Mouse (Mus musculus) neural tube, embryonic 12.5 days (tissue): Measurements from ENCODE around the gene Gpr142. TPM values are rescaled to one million over a fixed set of nuclear protein-coding genes. Genes with fewer than 3 reads are reported as not detected.
A peak's percentile ranks its signal among the peaks of the same experiment; 100 is the strongest.

Experiments used
- ATAC-seq: fragments of 200-750 bp; cut with Nextera tagmentation; 2 replicates; pipeline ENCODE4 v1.8.0; 2017; ENCODE audit warnings: low read depth, mild to moderate bottlenecking, moderate TSS enrichment, moderate library complexity; ENCODE audit not compliant: low FRiP score
- H3K27ac ChIP-seq: fragments of 300-500 bp; sonication (generic); 2 replicates; pipeline ENCODE4 v1.5.1; 2016
- H3K27me3 ChIP-seq: fragments of 300-500 bp; sonication (generic); replicated peaks from 2 replicates; pipeline ENCODE4 v1.6.1; 2016; ENCODE audit warnings: mild to moderate bottlenecking
- H3K36me3 ChIP-seq: fragments of 300-500 bp; sonication (generic); 2 replicates; pipeline ENCODE4 v1.6.1; 2016; ENCODE audit warnings: mild to moderate bottlenecking
- H3K4me1 ChIP-seq: fragments of 300-500 bp; sonication (generic); 2 replicates; pipeline ENCODE4 v1.6.1; 2016
- H3K4me2 ChIP-seq: fragments of 300-500 bp; sonication (generic); replicated peaks from 2 replicates; pipeline ENCODE4 v1.6.1; 2016; ENCODE audit warnings: mild to moderate bottlenecking
- H3K4me3 ChIP-seq: fragments of 300-500 bp; sonication (generic); 2 replicates; pipeline ENCODE4 v1.5.1; 2016
- H3K9ac ChIP-seq: fragments of 300-500 bp; sonication (generic); 2 replicates; pipeline ENCODE4 v1.6.1; 2016; ENCODE audit warnings: mild to moderate bottlenecking
- H3K9me3 ChIP-seq: fragments of 300-500 bp; sonication (generic); 2 replicates; pipeline ENCODE4 v1.6.1; 2016; ENCODE audit warnings: mild to moderate bottlenecking
- WGBS: fragments of 180-500 bp; shearing (Covaris S2); methylation state at CpG from one replicate; pipeline ENCODE4 v1.1.7; 2016; 5-methylcytosine and 5-hydroxymethylcytosine counted together
- polyA plus RNA-seq: library from polyadenylated mRNA; unstranded; fragments of >200 nt; fragmentation: Nextera tagmentation; extraction: Ambion mirVana; gene quantifications from 2 replicates; pipeline ENCODE4 v1.2.1, GENCODE M21; 2016

Gpr142 gene
- polyA plus RNA-seq, 1 experiment from 2014 or later = not detected

DNA sequence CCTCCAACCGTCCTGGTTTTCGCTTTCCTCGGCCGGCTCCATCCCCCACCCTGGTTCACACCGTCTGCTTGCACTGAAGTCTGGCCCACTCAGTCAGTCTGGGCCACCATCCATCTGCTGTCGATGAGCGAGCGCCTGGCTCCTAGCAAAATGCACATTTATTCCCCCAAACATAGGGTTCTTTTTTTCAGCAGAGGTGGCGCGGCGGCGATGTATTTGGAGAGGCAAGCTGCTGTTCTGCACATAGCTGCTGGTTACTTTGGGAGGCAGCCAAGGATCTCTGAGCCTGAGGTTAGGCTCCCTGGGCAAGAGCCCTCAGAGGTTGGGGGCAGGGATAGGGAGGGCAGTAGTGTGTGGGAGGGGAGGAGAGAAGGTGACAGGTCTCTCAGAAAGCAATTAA is 24.0 kb downstream of the Gpr142 start:
- Histone ChIP-seq H3K9me3 (no peaks in the 10 kb centered on the region), H3K36me3 (no peaks in the 10 kb centered on the region), H3K4me1 (peaks cover 23% of the 10 kb centered on the region), H3K9ac (no peak overlapping the region), H3K4me2 (peak overlapping the region; percentile 37; the same call in 1 of the 2 replicates), H3K4me3 (no peak overlapping the region), H3K27me3 (no peaks in the 10 kb centered on the region), H3K27ac (no peak overlapping the region)
- 55% methylated on average over 12 of the region's 12 CpGs for WGBS
- ATAC-seq = 0 out of 2 replicates have a peak, but pooled peaks have one; percentile 53

DNA sequence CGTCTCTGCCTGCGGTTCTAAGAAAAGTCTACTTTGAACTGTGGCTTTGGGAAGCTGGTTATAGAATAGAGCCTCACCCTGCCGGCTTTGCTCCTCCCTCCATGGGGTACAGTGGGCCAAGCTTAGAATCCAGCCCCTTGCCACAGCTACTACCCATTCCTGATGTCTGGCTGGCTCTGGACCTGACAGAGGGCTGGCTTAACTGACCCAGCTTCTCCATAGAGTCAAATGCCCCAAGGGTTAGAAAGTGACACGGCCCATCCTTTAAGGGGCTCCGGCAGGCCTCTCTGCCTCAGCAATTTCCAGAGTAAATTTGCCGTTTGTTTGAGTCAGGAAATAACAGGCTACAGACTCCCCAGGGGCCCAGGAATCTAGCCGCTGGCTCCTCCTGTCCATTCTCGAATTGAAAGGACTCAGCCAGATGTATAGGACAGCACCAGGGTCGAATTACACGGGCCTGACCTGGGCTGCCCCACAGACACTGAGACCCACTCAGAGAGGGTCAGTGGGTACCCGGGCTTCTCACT is 24.5 kb downstream of the Gpr142 start:
- 0 out of 2 replicates have a peak overlapping the region, but pooled peaks have one; percentile 18 for H3K9ac ChIP-seq
- H3K4me2 ChIP-seq = peak overlapping the region; percentile 37
- no peak overlapping the region for H3K27ac ChIP-seq
- 0 out of 2 replicates have a peak, but pooled peaks have one; percentile 17 for ATAC-seq
- H3K36me3 ChIP-seq = no peaks in the 10 kb centered on the region
- 3% methylated on average over 11 of the region's 11 CpGs for WGBS
- no peaks in the 10 kb centered on the region for H3K27me3 ChIP-seq
- H3K4me3 ChIP-seq = no peak overlapping the region
- H3K9me3 ChIP-seq = no peaks in the 10 kb centered on the region
- peaks cover 23% of the 10 kb centered on the region for H3K4me1 ChIP-seq

DNA sequence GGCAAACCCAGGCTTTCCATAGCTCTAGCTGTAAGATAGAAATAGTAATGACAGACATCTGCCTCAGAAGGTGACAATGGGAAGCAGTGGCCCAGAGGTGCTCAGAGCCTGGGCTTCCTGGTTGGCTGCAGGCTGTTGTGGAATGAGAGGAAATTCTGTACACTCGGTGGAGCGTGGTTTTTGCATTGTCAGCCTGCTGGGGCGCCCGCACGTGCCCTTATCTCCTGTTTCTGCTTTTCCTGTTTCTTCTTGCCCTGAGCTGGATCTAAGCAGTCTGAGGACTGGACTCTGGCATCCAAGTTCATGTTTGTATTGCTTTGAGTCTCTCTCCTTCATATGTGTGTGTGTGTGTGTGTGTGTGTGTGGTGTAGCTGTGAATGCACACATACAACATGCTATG is 28.0 kb downstream of the Gpr142 start:
- Histone ChIP-seq H3K27me3 (no peaks in the 10 kb centered on the region), H3K9ac (no peak overlapping the region), H3K9me3 (no peaks in the 10 kb centered on the region), H3K4me2 (no peak overlapping the region), H3K4me3 (no peak overlapping the region), H3K4me1 (peaks cover 31% of the 10 kb centered on the region), H3K27ac (no peak overlapping the region), H3K36me3 (no peaks in the 10 kb centered on the region)
- ATAC-seq = no peak
- 78% methylated on average over 5 of the region's 5 CpGs for WGBS

DNA sequence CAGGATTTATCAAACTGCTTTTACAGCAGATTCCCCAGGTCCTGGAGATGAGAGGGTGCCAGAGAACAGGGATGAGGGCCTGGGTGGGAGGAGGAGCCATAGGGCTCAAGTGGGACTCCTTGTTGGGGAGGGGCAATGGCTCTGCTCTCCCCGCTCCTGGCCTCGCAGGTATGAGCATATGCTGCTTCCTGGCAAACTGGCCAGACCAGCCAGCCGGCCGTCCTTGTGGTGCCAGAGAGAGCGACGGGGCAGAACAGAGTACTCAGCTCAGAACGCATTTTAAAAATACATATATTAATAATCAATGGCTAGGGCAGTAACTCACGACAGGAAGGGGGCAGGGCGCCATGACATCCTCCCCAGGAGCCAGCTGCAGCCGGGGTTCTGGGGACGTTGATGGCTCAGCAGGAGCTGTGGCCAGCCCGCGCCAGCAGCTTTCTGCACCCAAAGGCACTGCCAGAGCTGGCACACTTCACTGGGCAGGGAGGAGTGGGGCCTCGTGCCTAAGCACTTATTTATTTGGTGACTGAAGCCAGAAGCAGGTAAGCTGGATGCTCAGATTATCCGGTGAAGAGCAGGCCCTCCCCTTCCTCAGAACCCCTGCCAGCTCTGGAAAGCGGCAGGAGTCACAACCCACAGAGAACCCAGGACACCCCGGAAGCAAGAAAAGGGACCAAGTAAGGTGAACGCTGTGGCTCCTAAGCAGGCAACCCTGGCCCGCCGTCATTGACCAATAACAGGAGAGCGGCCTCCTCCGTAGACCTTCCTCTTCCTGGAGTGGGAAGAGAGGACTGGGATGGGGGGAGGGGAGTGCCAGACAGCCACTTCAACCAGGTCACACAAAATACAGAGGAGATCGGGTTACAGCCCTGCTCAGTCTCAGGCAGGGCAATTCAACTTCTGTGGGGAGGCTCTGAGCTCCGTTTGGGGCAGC is 31.0 kb downstream of the Gpr142 start:
- Histone ChIP-seq H3K9ac (peak overlapping the region; percentile 38; the same call in 1 of the 2 replicates), H3K27ac (no peak overlapping the region), H3K9me3 (no peaks in the 10 kb centered on the region)

DNA sequence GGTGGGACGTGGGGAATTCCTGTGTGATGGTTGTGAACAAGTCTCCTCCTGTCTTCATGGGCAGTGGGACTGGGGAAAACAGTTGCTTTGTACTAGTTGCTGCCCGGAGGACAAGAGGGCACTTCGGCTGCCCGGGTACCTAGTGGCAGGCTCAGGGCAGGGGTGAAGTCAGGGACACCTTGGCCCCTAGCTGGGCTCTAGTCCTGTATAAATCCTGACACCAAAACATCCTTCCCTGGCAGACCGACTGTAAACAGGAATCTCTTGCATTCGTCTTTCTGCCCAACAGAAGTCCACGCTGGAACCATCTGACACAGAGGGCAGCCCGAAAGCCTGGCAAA is 31.7 kb downstream of the Gpr142 start:
- ATAC-seq = no peak
- Histone ChIP-seq H3K36me3 (no peaks in the 10 kb centered on the region), H3K27me3 (no peaks in the 10 kb centered on the region), H3K4me1 (peaks cover 15% of the 10 kb centered on the region), H3K9me3 (no peaks in the 10 kb centered on the region), H3K27ac (no peak overlapping the region), H3K4me2 (peak overlapping the region; percentile 60), H3K4me3 (no peak overlapping the region), H3K9ac (peak overlapping the region; percentile 38; the same call in 1 of the 2 replicates)
- WGBS = 12% methylated on average over 8 of the region's 8 CpGs

More for the DNA sequence above, 31.0 kb downstream of the Gpr142 start:
- 0 out of 2 replicates have a peak, but pooled peaks have one; percentile 48 for ATAC-seq
- peak overlapping the region; percentile 18 for H3K4me3 ChIP-seq
- H3K4me2 ChIP-seq = peak overlapping the region; percentile 60
- H3K4me1 ChIP-seq = peaks cover 15% of the 10 kb centered on the region
- H3K27me3 ChIP-seq = no peaks in the 10 kb centered on the region
- no peaks in the 10 kb centered on the region for H3K36me3 ChIP-seq
- 8% methylated on average over 24 of the region's 24 CpGs for WGBS

DNA sequence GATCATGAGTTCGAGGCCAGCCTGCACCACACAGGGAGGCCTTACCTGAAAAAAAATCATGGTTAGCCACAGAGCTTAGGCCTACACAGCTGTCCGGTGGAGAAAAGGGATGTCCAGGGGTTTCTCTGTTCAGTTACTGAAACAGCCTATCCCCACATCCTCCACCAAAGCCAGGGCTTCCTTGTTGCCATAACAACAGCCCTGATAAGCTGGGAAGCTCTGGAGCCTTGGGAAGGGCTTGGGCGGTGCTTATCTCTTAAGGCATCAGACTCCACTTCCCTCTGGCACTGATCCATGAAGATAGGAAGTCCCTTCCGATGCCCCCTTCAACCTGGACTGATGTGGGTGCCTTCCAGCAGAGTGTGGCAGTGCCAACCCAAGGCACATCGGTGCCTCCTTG is 34.4 kb downstream of the Gpr142 start:
- no peaks in the 10 kb centered on the region for H3K27me3 ChIP-seq
- 77% methylated on average over 5 of the region's 5 CpGs for WGBS

DNA sequence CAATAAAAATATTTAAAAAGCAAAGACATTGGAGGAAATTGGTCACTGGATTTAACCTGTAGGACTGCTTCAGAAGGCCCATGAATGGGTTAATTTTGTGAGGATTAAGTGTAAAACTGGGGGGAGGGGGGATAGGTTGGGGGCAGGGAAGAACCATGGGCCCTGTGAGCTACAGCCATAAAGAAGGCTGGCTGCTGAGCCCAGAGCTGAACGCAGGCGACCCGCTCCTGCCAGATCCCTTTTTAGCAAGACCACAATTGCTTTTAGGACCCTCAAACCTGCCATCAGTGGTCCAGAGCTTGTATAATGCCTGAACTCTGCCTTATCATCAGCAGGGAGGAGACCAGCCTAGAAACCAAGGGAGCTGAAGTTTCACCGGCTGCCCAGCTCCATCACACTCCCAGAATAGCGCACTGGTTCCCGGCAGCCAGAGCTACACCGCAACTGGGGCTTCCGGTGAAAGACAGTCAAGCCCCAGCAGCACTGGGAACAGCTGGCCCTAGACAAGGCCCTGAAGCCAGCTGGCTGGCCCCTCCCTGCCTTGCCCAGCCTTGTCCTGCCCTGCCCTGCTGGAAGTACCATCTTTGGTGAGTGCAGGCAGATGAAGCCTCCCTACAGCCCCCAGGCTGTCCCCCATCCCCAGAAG is 45.2 kb downstream of the Gpr142 start:
- 0 out of 2 replicates have a peak overlapping the region, but pooled peaks have one; percentile 17 for H3K9ac ChIP-seq
- H3K27ac ChIP-seq = no peak overlapping the region
- ATAC-seq = peak; percentile 41; the same call in 1 of the 2 replicates

More for the DNA sequence above, 34.4 kb downstream of the Gpr142 start:
- H3K9ac ChIP-seq = no peak overlapping the region
- no peaks in the 10 kb centered on the region for H3K9me3 ChIP-seq
- no peak overlapping the region for H3K4me2 ChIP-seq
- H3K4me3 ChIP-seq = no peak overlapping the region
- peaks cover 15% of the 10 kb centered on the region for H3K4me1 ChIP-seq
- H3K36me3 ChIP-seq = no peaks in the 10 kb centered on the region
- no peak overlapping the region for H3K27ac ChIP-seq
- no peak for ATAC-seq

DNA sequence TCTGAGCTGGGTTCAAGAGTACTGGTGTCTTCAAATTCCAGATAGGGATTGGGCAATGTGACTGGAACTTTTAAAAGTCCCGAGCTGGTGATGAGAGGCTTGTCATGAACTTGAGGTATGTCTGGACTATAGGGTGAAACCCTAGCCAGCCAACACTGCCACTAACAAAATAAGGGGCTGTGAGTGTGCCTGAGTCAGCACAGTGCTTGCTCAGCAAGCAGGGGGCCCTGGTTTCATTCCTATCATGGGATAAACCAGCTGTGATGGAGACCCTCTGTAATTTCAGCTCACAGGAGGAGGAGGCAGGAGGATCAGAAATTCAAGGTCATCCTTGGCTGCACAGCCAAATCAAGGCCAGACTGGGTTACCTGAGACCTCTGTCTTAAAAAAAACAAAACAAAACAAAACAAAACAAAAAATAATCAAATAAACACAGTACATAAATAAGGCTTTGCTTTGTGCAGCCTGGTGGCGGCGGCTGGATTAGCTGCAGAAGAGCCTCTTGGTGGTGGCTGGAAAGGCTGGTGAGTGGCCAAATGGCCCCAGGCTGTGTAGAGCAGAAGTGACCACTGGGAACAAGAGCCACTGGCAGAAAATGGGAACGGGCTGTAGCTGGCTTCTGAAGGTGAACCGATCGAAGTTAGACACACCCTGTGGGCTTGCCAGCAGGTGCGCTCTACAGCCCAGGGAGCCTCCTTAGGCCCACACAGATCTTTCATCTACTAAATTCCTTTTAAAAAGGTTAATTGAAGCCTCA is 45.9 kb downstream of the Gpr142 start:
- H3K9me3 ChIP-seq = 0 out of 2 replicates have a peak, but pooled peaks cover 5% of the 10 kb centered on the region
- H3K27me3 ChIP-seq = peaks cover 11% of the 10 kb centered on the region
- 73% methylated on average over 7 of the region's 7 CpGs for WGBS
- H3K36me3 ChIP-seq = no peaks in the 10 kb centered on the region
- no peak for ATAC-seq
- 0 out of 2 replicates have a peak overlapping the region, but pooled peaks have one; percentile 17 for H3K9ac ChIP-seq
- H3K4me1 ChIP-seq = peaks cover 15% of the 10 kb centered on the region
- H3K4me3 ChIP-seq = no peak overlapping the region
- no peak overlapping the region for H3K27ac ChIP-seq
- H3K4me2 ChIP-seq = no peak overlapping the region

More for the DNA sequence above, 45.2 kb downstream of the Gpr142 start:
- Histone ChIP-seq H3K9me3 (0 out of 2 replicates have a peak, but pooled peaks cover 5% of the 10 kb centered on the region), H3K4me1 (peaks cover 12% of the 10 kb centered on the region), H3K27me3 (peaks cover 4% of the 10 kb centered on the region), H3K4me2 (0 out of 2 replicates have a peak overlapping the region, but pooled peaks have one; percentile 7), H3K4me3 (no peak overlapping the region), H3K36me3 (no peaks in the 10 kb centered on the region)
- WGBS = 5% methylated on average over 8 of the region's 8 CpGs

DNA sequence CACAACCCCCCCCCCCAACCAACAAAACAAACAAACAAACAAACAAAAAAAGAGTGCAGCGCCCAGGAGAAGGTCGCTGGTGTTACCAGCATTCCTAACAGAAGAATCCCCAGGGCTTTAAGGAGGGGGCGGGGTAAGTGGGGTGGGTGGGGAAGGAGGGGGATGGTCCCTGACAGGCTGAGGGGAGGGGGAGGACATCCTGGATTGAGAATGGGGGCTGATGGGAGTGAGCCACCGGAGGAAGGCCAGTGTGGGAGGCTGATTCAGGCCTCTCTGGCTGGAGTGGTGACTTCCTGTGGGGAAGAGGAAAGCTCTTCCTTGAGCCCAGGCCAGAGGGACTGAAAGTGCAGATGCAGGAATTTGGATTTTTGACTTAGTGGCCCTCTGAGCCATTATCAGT is 47.6 kb downstream of the Gpr142 start:
- Histone ChIP-seq H3K9ac (no peak overlapping the region), H3K27ac (no peak overlapping the region), H3K4me1 (peaks cover 30% of the 10 kb centered on the region), H3K4me3 (no peak overlapping the region), H3K4me2 (no peak overlapping the region), H3K36me3 (no peaks in the 10 kb centered on the region), H3K9me3 (0 out of 2 replicates have a peak, but pooled peaks cover 5% of the 10 kb centered on the region), H3K27me3 (peaks cover 28% of the 10 kb centered on the region)
- ATAC-seq = no peak
- WGBS = 75% methylated on average over 4 of the region's 4 CpGs

DNA sequence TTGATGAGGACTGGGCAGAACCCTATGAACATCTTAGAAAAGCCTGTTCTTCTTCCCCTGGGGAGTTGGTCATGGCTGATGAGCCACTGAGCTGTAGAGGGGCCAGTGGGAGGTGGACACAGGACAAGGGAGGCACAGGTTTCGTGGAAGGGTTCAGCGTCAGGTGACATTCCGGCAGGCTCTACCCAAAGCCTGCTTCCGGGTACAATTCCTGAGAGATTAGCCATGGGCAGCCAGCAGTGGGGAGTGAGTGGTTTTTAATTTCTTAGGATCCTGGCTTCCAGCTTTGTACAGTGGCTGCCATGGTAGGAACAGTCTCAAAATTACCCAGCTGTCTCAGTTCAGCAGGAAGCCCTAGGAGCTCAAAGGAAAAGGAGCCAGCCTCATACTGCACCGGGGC is 48.3 kb downstream of the Gpr142 start:
- Histone ChIP-seq H3K4me2 (no peak overlapping the region), H3K4me3 (no peak overlapping the region), H3K27me3 (peaks cover 35% of the 10 kb centered on the region), H3K9me3 (0 out of 2 replicates have a peak, but pooled peaks cover 4% of the 10 kb centered on the region), H3K36me3 (no peaks in the 10 kb centered on the region), H3K4me1 (peaks cover 37% of the 10 kb centered on the region), H3K9ac (no peak overlapping the region), H3K27ac (no peak overlapping the region)
- 82% methylated on average over 5 of the region's 5 CpGs for WGBS
- ATAC-seq = no peak

DNA sequence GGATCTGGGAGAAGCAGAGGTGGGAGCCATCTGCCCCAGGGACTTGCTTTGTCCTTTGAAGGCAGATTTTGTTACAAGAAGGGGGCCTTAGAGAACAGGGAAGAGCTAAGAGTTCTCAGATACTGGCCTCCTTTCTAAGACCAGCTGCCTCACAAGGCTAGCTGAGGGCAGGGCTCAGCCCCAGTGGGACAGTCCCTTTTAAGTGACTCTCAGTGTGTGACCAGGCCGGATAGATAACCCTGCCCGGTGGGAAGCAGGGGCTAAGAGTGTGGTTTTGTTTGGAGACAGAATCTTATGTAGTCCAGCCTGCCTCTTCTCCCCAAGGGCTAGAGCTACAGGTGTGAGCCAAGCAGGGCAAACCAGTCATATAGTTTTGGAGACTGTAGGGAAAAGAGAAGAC is 50.8 kb downstream of the Gpr142 start:
- no peaks in the 10 kb centered on the region for H3K9me3 ChIP-seq

More for the DNA sequence above, 50.8 kb downstream of the Gpr142 start:
- Histone ChIP-seq H3K4me1 (peaks cover 29% of the 10 kb centered on the region), H3K27ac (no peak overlapping the region), H3K27me3 (peaks cover 56% of the 10 kb centered on the region), H3K36me3 (no peaks in the 10 kb centered on the region), H3K4me2 (no peak overlapping the region), H3K9ac (no peak overlapping the region), H3K4me3 (no peak overlapping the region)
- ATAC-seq = no peak
- WGBS = 5% methylated on average over 2 of the region's 2 CpGs
